Mouse (Mus musculus) spleen, adult 2 months (tissue): ENCODE measurements around the gene Prkar2a.

Experiments used
- CTCF ChIP-seq: fragments of 200-500 bp; IDR thresholded peaks from 2 replicates; pipeline ENCODE4 v1.5.1; 2011; ENCODE audit warnings: mild to moderate bottlenecking, inconsistent platforms; ENCODE audit not compliant: insufficient read depth, insufficient read length, insufficient replicate concordance; ENCODE audit errors: extremely low read depth
- POLR2A ChIP-seq: fragments of 200-500 bp; IDR thresholded peaks from 2 replicates; pipeline ENCODE4 v1.6.1; 2011; ENCODE audit warnings: low read depth, low read length, inconsistent platforms

DNA sequence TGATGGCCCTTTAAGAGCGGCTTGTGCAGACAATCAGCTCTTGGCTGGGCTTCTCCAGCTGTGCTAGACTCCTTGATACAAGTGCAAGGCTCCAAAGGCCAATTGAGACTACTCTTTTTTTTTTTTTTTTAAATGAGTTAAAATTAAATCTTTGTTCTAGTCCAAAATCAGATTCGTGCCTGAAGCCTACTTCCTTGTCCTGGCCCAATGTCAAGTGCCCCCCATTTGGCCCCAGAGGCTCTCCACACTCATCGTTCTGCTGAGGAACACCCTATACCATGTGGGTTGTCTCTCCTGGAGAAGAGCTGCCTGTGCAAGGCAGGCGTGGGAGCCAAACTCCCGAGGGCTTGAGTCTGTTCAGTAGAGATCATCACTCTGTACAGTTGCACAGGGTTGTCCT, 91.8 kb downstream of the Prkar2a start:
- no peak for TF ChIP-seq CTCF
- TF ChIP-seq POLR2A, result no peak
